Mouse (Mus musculus): Measurements from ENCODE around the gene Olr1. TPM values are rescaled to one million over a fixed set of nuclear protein-coding genes. Genes with fewer than 3 reads are reported as not detected.
"Not testable (repeated sequence)": the region's sequence is repeated elsewhere in the genome, so short reads cannot be mapped to it uniquely, and the experiment has no call there.

The Olr1 gene
- polyA plus RNA-seq, 2 experiments from 2014 or later = 0.16 TPM; not detected in 1

DNA sequence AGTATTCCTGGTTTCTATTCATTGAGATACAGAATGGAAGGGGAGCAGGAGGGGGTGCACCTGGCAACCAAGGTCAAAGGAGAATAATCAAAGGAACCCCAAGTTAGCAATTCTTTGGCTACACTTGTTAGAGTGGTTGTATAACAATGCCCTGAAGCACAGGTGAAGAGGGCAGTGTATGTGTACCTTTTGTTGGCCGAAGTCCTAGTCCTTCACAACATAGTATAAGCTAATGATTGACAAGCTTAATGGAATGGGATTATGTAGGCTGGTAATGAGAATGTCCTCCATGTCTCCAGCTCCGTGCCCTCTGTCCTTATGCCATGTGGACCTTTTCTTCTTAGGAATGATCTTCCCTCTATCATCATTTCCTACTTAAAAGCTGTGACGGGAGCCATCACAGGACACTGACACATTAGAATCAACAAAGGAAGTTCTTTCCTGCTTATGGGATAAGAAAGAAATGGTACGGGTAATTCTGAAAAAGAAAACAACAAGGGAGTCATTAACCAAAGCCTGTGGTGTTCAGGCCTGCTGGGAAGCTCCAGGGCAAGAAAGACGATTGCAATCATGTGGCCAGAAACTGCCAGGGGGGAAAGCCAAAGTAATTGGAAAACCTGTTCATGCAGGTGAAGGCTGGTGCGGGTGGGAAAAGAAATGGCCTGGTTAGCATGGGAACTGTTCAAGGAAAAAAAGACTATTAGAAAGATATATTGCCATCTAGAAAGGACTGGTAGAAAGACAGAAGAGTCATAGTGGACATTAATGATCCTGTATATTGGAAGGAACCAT, 3.4 kb upstream of the Olr1 start:
- no peak for ATAC-seq

DNA sequence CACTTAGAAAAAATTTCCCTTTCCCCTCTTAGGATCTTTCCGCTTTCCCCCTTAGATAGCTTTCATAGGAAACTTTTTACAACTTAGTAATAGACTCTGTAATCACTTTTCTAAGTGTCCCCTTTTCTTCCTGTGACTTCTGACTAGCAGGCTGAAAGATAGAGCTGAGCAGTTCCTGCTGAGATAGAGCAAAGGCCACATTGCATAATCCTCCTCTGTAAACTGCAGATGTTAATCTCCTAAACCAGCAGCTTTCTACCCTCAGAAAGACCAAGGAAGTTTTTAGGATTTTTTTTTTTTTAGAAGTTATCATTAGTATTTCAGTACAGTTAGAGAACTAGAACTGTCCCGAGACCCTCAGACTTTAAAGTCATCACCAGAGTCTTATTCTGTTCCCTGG, 3.5 kb downstream of the Olr1 start:
- ATAC-seq = no peak

DNA sequence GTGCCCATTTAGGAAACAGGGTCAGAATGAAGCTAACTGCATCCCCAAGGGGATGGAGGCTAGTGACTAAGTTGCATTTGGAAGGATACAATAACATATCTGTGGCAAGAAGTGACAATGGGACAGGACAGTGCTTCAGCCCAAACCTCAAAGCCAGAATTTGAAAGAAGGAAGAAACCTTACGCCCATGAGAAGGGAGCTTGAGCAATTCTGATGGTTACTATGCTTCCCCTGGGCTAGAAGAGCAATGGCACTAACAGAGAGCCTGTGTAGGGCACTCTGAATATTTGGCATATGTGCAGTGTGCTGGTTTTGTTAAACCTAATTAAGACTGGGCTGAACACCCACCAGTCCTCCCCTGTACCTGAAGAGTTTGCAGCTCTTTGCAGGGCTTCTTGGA, 7.4 kb downstream of the Olr1 start:
- not testable (repeated sequence) for ATAC-seq

DNA sequence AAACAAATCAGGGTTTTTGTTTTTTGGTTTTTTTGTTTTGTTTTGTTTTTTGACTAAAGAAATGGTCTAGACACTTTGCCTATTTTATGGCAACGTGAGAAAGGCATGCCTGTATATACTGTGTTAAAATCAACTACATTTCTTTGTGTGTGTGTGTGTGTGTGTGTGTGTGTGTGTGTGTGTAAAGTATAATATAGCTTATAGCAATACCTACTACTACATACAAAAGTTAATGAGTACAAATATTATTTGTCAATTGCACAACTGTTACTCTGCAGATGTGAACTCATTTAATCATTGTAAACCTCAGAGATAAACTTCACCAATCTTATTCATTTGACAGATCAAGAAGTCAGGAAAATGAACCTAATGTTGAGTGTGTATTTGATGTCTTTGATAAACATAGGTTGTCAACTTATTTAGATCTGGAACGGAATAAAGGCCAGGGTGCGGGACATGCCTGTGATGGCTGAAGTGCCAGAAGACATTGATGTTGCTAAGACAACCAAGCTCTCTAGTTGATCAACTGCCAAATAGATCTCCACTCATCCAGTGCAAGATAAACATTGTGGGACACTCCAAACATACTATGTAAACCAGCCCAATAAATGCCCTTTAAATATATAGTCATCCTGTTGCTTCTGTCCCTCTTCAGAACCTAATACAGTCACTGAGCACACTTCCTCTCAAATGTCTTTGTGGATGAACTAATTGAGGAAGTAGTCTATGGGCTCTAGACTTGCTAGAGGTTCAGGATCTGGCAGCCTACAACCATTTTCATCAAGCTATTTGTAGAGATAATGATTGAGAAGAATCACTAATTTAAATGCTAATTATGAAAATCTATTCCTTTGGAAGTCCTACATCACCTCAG, 9.4 kb downstream of the Olr1 start:
- ATAC-seq = no peak

DNA sequence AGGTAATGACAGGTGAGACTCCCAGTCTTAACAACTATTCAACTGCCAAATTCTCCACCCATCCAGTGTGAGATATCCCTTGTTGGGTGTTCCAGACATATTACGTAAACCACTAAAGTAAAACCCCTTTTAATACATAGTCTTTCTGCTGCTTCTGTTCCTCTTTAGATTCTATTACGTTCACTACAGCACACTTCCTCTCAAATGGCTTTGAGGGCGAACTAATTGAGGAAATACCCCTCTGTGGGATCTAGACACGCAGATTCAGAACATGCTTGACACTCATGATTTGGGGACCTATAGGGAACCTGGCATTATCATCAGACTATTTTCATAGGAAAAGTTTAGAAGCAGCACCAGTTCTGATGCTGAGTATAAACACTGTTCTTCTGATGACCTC, 12.0 kb downstream of the Olr1 start:
- no peak for ATAC-seq

DNA sequence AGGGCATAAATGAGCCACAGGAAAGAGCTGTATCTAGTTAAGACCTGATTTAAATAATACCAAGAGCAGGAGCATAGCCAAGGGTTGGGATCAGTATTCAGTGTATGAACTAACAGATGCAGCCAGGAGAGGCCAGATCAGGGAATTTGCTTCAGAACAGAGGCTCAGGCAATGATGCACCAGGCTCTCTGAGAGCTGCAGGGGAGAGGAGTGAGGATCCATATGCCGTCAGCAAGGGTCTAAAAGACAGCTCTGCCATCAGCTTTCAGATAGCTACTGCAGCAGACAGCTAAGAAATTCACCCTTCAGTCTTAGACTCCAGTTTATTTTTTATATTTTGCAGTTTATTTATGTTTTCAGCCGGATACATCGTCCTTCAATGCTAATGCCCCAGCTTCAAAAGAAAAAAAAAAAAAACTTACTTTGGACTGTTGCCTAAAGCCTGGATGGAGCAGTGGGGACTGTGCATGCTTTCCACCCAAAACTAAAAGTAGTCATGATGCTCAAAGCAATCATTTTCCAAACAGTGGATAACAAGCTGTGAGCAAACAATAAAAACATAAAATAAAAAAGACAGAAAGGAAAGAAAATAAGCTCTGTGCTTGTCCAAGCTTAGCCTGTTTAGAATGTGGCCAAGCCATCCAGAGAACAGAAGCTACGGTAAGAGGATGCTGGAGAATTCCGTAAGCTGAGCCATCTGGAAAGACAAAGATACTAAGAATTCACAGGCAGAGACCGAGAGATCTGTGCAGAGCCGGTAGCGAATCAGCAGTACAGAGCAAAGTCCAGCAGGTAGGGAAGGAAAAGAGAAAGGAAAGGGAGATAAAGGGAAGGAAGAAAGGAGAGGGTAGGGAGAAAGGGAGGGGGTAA, 26.6 kb downstream of the Olr1 start:
- no peak for ATAC-seq

DNA sequence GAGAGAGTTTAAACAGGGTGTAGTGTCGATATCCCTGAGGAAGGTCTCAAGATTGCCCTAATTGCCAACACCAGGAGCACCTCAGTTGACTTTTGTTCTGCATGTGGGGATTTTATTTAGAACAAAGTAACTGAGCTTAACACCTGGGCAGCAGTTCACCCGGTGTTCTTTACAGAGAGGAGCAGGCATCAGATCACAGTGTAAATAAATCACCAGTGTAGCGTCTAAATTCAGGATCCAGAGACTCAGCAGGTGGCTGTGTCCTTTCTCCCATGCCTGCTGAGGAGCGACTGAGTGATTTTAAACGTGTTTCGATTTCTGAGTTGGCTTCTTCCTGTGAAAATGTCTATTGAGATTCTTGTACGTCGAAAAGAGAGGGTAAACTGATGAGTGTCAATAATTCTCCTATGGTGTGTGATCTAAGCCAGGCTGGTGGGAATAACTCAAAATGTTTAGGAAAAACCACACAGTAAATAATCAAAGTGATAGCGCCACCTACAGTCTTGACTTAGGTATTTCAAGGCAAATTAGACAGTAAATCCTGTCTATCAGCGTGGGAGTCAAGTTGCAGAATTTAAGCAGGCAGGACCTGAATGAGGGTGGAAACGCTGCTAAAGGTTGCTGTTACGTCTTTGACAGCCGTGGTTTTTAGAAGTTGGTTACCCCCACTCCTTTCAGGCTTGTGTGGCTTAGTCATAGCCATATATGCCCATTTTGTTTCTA, 30.4 kb downstream of the Olr1 start:
- peak; percentile 73 for ATAC-seq

DNA sequence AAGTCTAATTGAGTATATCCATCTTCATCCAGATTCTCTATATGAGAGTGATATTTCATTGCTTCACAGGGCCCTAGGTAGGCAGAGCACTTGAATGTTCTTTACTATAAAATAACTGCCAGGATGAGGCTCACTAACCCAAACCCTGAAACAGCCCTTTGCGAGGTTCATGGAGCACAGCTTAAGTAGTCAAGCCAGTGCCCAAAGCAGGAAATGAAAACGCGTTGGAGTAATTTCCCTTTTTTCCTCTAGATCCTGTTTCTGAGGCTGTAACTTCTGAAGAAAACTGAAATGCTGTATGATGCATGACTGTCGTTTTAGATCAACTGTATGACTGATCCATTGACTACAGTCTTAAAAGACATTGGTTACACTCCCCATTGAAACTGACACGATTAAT, 34.3 kb downstream of the Olr1 start:
- ATAC-seq = no peak

DNA sequence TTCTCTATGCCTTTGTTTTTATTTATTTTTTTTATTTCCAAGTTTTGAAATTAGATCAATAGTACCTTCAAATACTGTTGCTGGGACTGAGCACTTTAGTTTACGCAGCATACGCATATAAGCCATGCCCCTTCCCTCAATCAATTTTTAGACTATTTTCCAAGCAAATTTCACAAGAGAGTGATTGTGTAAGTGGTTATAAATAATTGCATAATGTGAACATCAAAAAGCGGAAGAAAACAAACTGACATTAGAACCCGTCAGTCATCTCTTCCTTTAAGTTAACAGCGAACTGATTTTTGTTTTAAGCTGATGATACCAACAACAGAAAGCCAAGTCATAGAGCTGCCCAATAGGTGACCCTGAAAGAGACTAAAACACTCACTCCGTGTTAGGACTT, 35.6 kb downstream of the Olr1 start:
- ATAC-seq = no peak

DNA sequence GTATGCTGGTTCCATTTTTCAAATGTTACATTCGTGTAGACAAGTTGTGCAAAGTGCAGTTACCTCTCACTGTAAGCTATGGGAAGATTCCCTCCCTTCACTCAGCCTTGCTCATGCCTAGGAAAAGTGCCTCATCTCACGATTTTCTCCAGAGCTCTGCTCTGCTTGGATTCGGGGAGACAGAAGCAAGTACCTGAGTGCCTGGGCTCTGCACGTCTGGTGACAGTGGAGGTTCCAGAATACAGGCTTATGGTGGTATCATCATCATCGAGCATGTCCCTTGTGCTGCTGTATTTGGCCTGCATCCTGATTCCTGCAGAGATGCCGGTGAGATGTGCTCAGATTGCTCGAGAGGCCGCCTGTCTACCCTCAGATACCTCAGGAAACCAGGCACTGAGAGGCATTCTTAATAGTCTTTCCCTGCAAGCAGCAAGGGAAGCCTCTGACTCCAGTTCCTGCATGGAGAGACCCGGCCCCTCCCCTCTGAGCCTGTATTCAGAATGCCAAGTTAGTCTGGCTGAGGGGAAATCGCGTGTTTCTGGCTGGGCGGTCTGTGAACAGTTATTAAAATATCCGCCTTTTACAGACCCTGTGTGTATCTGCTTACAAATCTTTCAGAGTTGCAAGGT, 55.4 kb downstream of the Olr1 start, which contains the start of gene Clec1a:
Clec1a (minus strand) TSS at position 590 of the 629 bp plus-strand sequence.
- ATAC-seq = no peak

DNA sequence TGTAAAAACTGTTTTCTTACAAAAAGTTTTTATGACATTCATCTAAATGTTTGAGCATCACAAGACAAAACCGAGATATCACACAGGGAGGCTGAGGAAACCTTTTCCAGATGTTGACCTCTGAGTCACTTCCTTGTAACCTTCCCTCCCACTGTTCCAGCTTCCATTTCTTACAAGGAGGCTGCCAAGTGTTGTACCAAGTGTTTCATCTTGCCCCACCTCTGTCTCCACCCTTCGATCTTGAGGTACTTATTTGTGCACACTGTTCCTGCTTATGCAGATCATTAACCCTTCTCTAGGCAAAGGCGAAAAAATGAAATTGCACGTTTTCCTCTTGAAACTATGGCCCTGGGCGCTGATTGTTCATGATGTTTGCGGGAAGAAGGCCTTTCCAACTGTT, 57.2 kb downstream of the Olr1 start:
- no peak for ATAC-seq

DNA sequence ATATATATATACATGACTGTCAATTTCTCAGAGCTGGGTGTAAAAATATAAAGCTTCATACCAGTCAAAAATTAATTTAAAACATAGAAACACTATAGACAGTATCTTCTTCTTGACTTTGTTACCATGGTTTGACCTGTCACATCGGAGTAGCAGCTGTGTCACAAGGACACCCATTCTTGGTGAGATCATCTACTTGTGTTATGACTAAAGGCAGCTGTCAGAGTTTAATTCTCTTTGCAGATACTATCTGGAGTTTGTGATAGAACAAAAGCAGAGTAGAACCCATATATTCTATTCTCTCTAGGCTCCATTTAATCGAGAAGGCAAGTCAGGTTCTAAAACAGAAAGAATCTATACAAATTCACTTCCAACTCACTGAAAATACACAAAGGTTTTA, 68.9 kb downstream of the Olr1 start:
- ATAC-seq = no peak

DNA sequence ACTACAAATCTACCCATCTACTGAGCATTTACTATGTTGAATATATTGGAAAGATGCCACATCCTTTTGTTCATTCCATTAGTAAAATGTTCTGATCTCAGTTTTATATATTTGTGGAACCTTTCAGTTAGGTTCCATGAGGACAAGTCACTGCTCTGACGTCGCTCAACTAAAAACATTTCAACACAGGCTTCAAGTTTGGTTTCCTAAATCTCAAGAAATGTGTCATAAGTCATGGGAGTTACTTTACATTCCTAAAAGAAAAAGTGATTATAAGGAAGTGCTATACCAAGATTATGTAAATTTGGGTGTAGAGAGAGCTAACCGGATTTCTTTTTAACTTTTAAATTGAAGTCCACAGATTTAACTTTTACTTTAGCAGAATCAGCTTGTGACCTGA, 70.9 kb downstream of the Olr1 start:
- no peak for ATAC-seq

Other genes with a start within 250 kb of the Olr1 start
- 100 to 1,000 TPM; 220 to 231 TPM for gene Cd69, start 231.7 kb downstream of the Olr1 start, polyA plus RNA-seq (2017; shearing (Covaris generic))
- not detected for gene 4922502D21Rik, start 175.4 kb downstream of the Olr1 start, polyA plus RNA-seq (2017; shearing (Covaris generic))
- 1 to 10 TPM; 1.3 to 1.4 TPM for gene Clec12a, start 164.5 kb downstream of the Olr1 start, polyA plus RNA-seq (2017; shearing (Covaris generic))
- not detected for gene Clec12b, start 121.3 kb downstream of the Olr1 start, polyA plus RNA-seq (2017; shearing (Covaris generic))
- under 1 TPM in 1 of 2 experiments, not detected in 1; 0.56 TPM for gene Clec1b, start 109.9 kb downstream of the Olr1 start, polyA plus RNA-seq (2017; shearing (Covaris generic))
- gene Clec9a, start 98.3 kb downstream of the Olr1 start, polyA plus RNA-seq (2017; shearing (Covaris generic)) = not detected
- gene Clec1a, start 55.2 kb downstream of the Olr1 start, polyA plus RNA-seq (2017; shearing (Covaris generic)) = not detected
- gene Tmem52b, start 5.4 kb upstream of the Olr1 start, polyA plus RNA-seq (2017; shearing (Covaris generic)) = not detected
- gene Gabarapl1, start 26.0 kb upstream of the Olr1 start, polyA plus RNA-seq (2017; shearing (Covaris generic)) = 10 to 100 TPM in 1 of 2 experiments, 1 to 10 TPM in 1; 6.9 to 13.7 TPM
- under 1 TPM in 1 of 2 experiments, not detected in 1; 0.35 TPM for gene Klre1, start 70.7 kb upstream of the Olr1 start, polyA plus RNA-seq (2017; shearing (Covaris generic))
- not detected for gene Klrd1, start 84.6 kb upstream of the Olr1 start, polyA plus RNA-seq (2017; shearing (Covaris generic))
- under 1 TPM; 0.39 to 0.49 TPM for gene Klrk1, start 116.7 kb upstream of the Olr1 start, polyA plus RNA-seq (2017; shearing (Covaris generic))
- gene Klrc3, start 136.2 kb upstream of the Olr1 start, polyA plus RNA-seq (2017; shearing (Covaris generic)) = not detected
- gene Klrc2, start 153.5 kb upstream of the Olr1 start, polyA plus RNA-seq (2017; shearing (Covaris generic)) = under 1 TPM in 1 of 2 experiments, not detected in 1; 0.19 TPM
- under 1 TPM in 1 of 2 experiments, not detected in 1; 0.17 TPM for gene Klrc1, start 171.8 kb upstream of the Olr1 start, polyA plus RNA-seq (2017; shearing (Covaris generic))
- gene Klri1, start 210.0 kb upstream of the Olr1 start, polyA plus RNA-seq (2017; shearing (Covaris generic)) = not detected
- gene Klri2, start 233.3 kb upstream of the Olr1 start, polyA plus RNA-seq (2017; shearing (Covaris generic)) = not detected